Comparison of ENCODE assay signal across 18 mouse cellular contexts in genomic region chr4:130915006-130915667, GRCm38 (mm10). TPM values are rescaled to one million over a fixed set of nuclear protein-coding genes. Genes with fewer than 3 reads are reported as not detected.
DNase-seq lines count a peak whose midpoint lies in the region; ATAC-seq and TF ChIP-seq lines count a peak whose summit lies in the region.
"Had no signal": no experiment of that assay in that cellular context is flagged by ENCODE, and none has a peak within 500 bp of the region (broad histone marks: within the 10 kb centered on the region; RNA-seq: fewer than 3 reads in every experiment).

No protein-coding gene starts in this region.

- CTCF ChIA-PET in Patski (lab: Charles Lee), result no interaction called here

- H3K36me3 ChIP-seq in heart, embryonic 16.5 days (ENCODE audit: control insufficient read depth, insufficient read depth), result no peaks in the 10 kb centered on the region
- no peaks in the 10 kb centered on the region for H3K36me3 ChIP-seq in liver, postnatal 0 days (replicated peaks; ENCODE audit: insufficient read depth, low read length)
- H3K36me3 ChIP-seq: embryonic facial prominence, embryonic 12.5 days had no signal

- TF ChIP-seq EP300 in liver, postnatal 0 days (IDR thresholded peaks at IDR 0.05; ENCODE audit: low read depth), result no peak

- WGBS in heart, embryonic 16.5 days, result 46% methylated on average over 12 of the region's 12 CpGs
- WGBS in liver, postnatal 0 days (ENCODE audit: insufficient replicate concordance), result 29% methylated on average over 12 of the region's 12 CpGs

- DNase-seq in heart, postnatal 10 days, result no peak
- DNase-seq in 3T3-L1 (ENCODE audit: low read depth, low spot score), result peak; percentile 18
- DNase-seq in Patski (ENCODE audit: low read depth, low spot score), result peak; percentile 28
- no peak for DNase-seq in liver, postnatal 0 days
- DNase-seq in adrenal gland, adult 2 months, result no peak
- DNase-seq in frontal cortex, postnatal 25 days (ENCODE audit: low spot score in 2 of 2), result no peak
- no peak for DNase-seq in cerebellum, adult 9-11 months
- DNase-seq: cerebellum, adult 2 months; right cerebral cortex, adult 18-20 months had no signal

- peak overlapping the region; percentile 41 for H3K4me2 ChIP-seq in heart, embryonic 16.5 days (ENCODE audit: low read depth, low read length)
- peak overlapping the region; percentile 67 for H3K4me2 ChIP-seq in liver, postnatal 0 days (ENCODE audit: low read depth, low read length)
- H3K4me2 ChIP-seq: embryonic facial prominence, embryonic 12.5 days had no signal

- intact Hi-C loops in heart, postnatal 10 days (cut with DNase I), result no loop called here

- no peaks in the 10 kb centered on the region for H3K27me3 ChIP-seq in heart, embryonic 16.5 days (ENCODE audit: control insufficient read depth, insufficient read depth, low read length)
- H3K27me3 ChIP-seq in Patski, result peaks cover 2% of the 10 kb centered on the region
- H3K27me3 ChIP-seq in liver, postnatal 0 days (ENCODE audit: insufficient read depth, low read length), result no peaks in the 10 kb centered on the region
- H3K27me3 ChIP-seq: embryonic facial prominence, embryonic 12.5 days had no signal

- POLR2A ChIA-PET in Patski (lab: Charles Lee), result no interaction called here

- in situ Hi-C loops in Patski (cut with MboI; ENCODE audit: low pct_unique_long_range_greater_than_20kb), result no loop called here

- peaks cover 11% of the 10 kb centered on the region for H3K4me1 ChIP-seq in heart, embryonic 16.5 days (ENCODE audit: control insufficient read depth, insufficient read depth, low read length)
- peaks cover 24% of the 10 kb centered on the region for H3K4me1 ChIP-seq in liver, postnatal 0 days (ENCODE audit: insufficient read depth)

- H3K9me3 ChIP-seq in heart, embryonic 16.5 days (replicated peaks; ENCODE audit: control insufficient read depth, low read length), result no peaks in the 10 kb centered on the region
- no peaks in the 10 kb centered on the region for H3K9me3 ChIP-seq in liver, postnatal 0 days (ENCODE audit: low read length)
- H3K9me3 ChIP-seq: embryonic facial prominence, embryonic 12.5 days had no signal

- no peak for ATAC-seq in heart, embryonic 16.5 days (replicated peaks; ENCODE audit: extremely low read depth, insufficient read depth, low FRiP score)
- ATAC-seq in Patski, result peak; percentile 75
- ATAC-seq in liver, postnatal 0 days, result no peak
- ATAC-seq: forebrain, embryonic 14.5 days had no signal

- H3K27ac ChIP-seq in heart, embryonic 16.5 days (ENCODE audit: low read length), result no peak overlapping the region
- peak overlapping the region; percentile 89 for H3K27ac ChIP-seq in liver, postnatal 0 days (ENCODE audit: low read depth)
- H3K27ac ChIP-seq: embryonic facial prominence, embryonic 12.5 days had no signal

- no peak for TF ChIP-seq CTCF in Patski (IDR thresholded peaks at IDR 0.05)
- no peak for TF ChIP-seq CTCF in liver, postnatal 0 days (IDR thresholded peaks at IDR 0.05; ENCODE audit: low read depth)

- H3K9ac ChIP-seq in heart, embryonic 16.5 days (ENCODE audit: low read length), result no peak overlapping the region
- H3K9ac ChIP-seq in liver, postnatal 0 days (replicated peaks), result peak overlapping the region; percentile 54
- H3K9ac ChIP-seq: embryonic facial prominence, embryonic 12.5 days had no signal

- H3K4me3 ChIP-seq in heart, embryonic 16.5 days (ENCODE audit: low read length), result peak overlapping the region; percentile 28
- peak overlapping the region; percentile 41 for H3K4me3 ChIP-seq in liver, postnatal 0 days (ENCODE audit: low read depth, low read length)
- H3K4me3 ChIP-seq: embryonic facial prominence, embryonic 12.5 days had no signal

RNA-seq across cellular contexts. Expression of gene Laptm5, which starts 2.2 kb away (rescaled TPM):
- 37.5 and 61.2 TPM in 2 replicates for polyA plus RNA-seq in heart, embryonic 16.5 days (2015; fragmentation: Nextera tagmentation; extraction: Ambion mirVana)
- 10 to 100 TPM; 13.9 to 16.9 TPM for total RNA-seq in heart, postnatal 10 days (2021)
- polyA plus RNA-seq in Patski (2021), result not detected
- polyA plus RNA-seq in liver, postnatal 0 days (2015; fragmentation: Nextera tagmentation; extraction: Ambion mirVana), result 109 and 113 TPM in 2 replicates
- 10 to 100 TPM; 30.8 to 36.8 TPM for total RNA-seq in adrenal gland, adult 2 months (2021)
- 72.4 and 79.8 TPM in 2 replicates for polyA plus RNA-seq in adrenal gland, adult 2 months (2012; rRNA removed)

RNA-seq across cellular contexts. Expression of gene Matn1, which starts 29.0 kb away (rescaled TPM):
- polyA plus RNA-seq in heart, embryonic 16.5 days (2015; fragmentation: Nextera tagmentation; extraction: Ambion mirVana), result 0.47 and 1.2 TPM in 2 replicates
- total RNA-seq in heart, postnatal 10 days (2021), result not detected
- not detected for polyA plus RNA-seq in Patski (2021)
- 0.05 TPM in 1 of 2 replicates, not detected in the other for polyA plus RNA-seq in liver, postnatal 0 days (2015; fragmentation: Nextera tagmentation; extraction: Ambion mirVana)
- total RNA-seq in adrenal gland, adult 2 months (2021), result not detected
- not detected in 2 replicates for polyA plus RNA-seq in adrenal gland, adult 2 months (2012; rRNA removed)
- total RNA-seq: adrenal gland, adult 18-20 months; granulocyte monocyte progenitor cell, adult 5-6 weeks; megakaryocyte-erythroid progenitor cell, adult 5-6 weeks had no signal
- polyA plus RNA-seq: CD4-positive, CD25-positive, alpha-beta regulatory T cell, adult 4 months; intestine, embryonic 14.5 days; testis, adult 2 months had no signal

Comparison
In these comparisons a context has a peak if more than half of its experiments do, and no peak if none do; other contexts are left out.
1. DNase-seq: peak in 3T3-L1 (single experiment) and Patski (single experiment); none in heart, postnatal 10 days (0 of 2), liver, postnatal 0 days (single experiment), adrenal gland, adult 2 months (single experiment), frontal cortex, postnatal 25 days (0 of 2) and cerebellum, adult 9-11 months (single experiment).
2. RNA of gene Laptm5, which starts 2.2 kb away (polyA plus RNA-seq): 109 to 113 TPM in liver, postnatal 0 days, 72.4 to 79.8 TPM in adrenal gland, adult 2 months and 37.5 to 61.2 TPM in heart, embryonic 16.5 days; not detected in Patski (single experiment); every median in the first group is over 10 times any median in the second.